Mouse (Mus musculus): ENCODE results near the gene Mfn2.
"Not testable (repeated sequence)": the region's sequence is repeated elsewhere in the genome, so short reads cannot be mapped to it uniquely, and the experiment has no call there.

Mfn2 gene

DNA sequence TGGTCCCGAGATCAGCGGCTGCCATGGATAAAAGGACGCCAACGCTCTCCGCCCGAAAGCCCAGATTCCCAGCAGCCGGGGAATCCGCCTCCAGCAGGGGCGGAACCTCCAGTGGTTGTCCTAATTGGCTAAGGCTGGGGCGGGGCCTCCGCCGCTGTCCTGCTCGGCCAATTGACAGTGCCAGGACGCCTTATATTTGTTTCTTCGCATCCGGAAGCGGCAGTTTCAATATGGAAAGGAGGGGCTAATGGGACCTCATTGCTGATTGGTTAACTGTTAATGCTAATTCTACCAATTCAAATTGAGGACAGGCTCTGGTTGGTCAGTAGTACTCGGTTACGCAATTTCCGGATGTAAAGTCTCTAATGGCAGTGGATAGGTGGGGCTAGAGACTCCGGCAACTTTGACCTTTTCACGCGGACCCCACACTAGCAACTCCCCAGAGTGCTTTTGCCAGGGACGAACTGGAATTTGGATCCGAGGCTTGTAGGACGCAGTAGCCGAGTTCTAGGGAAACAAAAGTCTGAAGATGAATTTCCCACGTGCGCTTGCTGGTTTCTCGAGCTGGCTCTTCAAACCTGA lies 36.0 kb downstream of the Mfn2 start, which contains the start of the genes Miip and Fv1:
Gene Miip (minus strand): TSS at position 367 of the 582 bp plus-strand sequence.
Gene Fv1 (plus strand): TSS at position 530 of the 582 bp plus-strand sequence.
- in situ Hi-C loops (cut with MboI; ENCODE audit: low sequenced_read_pairs): no loop called here

- in situ Hi-C loops (cut with MboI; ENCODE audit: low sequenced_read_pairs): no loop called here
Measured at GRCm38 (mm10) chr4:147867563-147868449, 36.7 kb downstream of the Mfn2 start.

DNA sequence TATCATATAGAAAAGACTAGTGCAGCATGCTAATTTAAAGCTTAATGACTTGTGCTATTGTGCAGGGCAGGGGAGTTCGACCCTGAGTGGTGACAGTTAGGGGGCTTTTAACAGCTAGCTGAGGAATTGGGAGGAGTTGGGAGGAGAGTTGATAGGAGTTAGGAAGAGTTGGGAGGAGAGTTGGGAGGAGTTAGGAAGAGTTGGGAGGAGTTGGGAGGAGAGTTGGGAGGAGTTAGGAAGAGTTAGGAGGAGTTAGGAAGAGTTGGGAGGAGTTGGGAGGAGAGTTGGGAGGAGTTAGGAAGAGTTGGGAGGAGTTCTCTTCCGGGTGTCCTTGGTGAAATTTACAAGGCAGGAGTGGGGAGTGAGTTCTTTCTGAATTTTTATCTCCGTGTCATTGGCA lies 37.7 kb downstream of the Mfn2 start:
- in situ Hi-C loops (cut with MboI; ENCODE audit: low sequenced_read_pairs): not testable (repeated sequence)

GRCm38 (mm10) chr4:147866056-147866455 lies 38.4 kb downstream of the Mfn2 start:
- in situ Hi-C loops (cut with MboI; ENCODE audit: low sequenced_read_pairs): no loop called here

GRCm38 (mm10) chr4:147865651-147866050 lies 38.9 kb downstream of the Mfn2 start:
- in situ Hi-C loops (cut with MboI; ENCODE audit: low sequenced_read_pairs): no loop called here

DNA sequence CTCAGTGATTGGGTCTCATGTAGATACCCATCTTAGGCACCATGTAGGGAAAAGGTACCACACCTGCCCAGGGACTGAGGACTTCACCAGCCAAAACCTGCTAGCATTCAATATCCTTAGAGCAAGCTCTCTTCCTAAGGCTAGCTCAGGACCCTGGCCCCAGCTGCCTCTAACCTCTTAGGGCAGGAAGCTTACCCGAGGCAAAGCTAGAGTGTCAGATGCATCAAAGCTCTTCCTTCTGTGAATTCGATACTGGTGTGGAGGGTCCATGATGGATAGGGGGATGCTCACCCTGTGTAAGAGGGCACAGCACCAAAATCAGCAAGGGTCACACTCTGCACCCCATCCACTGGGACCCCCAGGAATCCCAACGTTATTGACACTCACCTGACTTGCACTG lies 42.5 kb downstream of the Mfn2 start:
- in situ Hi-C loops (cut with MboI; ENCODE audit: low sequenced_read_pairs): no loop called here

DNA sequence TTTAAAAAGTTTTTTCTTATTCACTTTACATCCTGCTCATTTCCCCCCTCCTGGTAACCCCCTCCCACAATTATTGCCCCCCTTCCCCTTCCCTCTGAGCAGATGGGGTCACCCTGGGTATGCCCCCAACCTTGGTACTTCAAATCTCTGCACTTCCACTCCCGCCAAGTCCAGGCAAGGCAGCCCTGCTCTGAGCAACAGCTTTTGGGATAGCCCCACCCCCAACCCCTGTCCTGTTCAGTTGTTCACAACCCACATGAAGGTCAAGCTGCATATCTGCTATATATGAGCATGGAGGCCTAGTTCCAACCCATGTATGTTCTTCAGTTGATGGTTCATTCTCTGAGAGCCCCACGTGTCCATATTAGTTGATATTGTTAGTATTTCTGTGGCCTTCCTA lies 53.7 kb downstream of the Mfn2 start:
- in situ Hi-C loops (cut with MboI; ENCODE audit: low sequenced_read_pairs): no loop called here

DNA sequence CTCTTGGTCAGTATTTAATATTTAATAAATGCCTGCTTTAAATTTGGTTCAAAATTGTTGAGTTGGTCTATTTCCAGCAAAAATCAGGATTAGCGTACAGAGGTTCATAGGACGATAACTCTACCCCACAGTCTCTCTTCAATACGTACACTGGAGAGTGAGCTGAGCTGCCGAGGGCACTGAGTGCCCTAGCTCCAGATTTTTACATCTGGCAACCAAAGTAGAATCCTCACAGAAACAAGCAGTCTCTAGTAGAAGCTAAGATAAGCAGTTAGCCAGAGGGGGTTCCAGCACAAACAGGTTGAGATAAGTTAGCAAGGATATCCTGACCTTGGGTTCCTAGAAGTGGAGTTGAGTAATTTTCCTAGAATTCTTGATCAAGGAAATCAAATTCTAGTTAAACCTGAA lies 55.9 kb downstream of the Mfn2 start:
- in situ Hi-C loops (cut with MboI; ENCODE audit: low sequenced_read_pairs): no loop called here

- in situ Hi-C loops (cut with MboI; ENCODE audit: low sequenced_read_pairs): no loop called here
Measured at GRCm38 (mm10) chr4:147847614-147848583, 56.6 kb downstream of the Mfn2 start, which contains the start of gene Zfp933. TSS of gene Zfp933 (minus strand) at chr4:147848366.

DNA sequence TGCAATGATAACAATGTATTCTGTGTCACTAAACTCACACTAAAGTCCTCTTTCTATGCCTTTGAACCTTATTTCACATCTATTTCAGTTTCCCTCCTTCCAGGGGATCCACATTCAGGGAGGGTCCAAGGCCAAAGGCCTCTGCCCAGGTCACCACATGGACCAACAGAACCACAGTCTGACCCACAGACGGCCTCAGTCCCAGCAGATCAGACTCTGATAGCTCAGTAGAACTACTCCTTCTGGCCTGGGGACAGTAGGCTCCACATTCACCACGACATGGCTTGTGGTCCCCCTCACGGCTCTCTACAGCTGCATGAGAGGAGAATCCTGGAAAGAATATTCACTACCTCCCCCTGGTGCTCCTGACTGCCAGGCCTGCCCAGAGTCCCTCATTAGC lies 61.6 kb downstream of the Mfn2 start:
- in situ Hi-C loops (cut with MboI; ENCODE audit: low sequenced_read_pairs): no loop called here

DNA sequence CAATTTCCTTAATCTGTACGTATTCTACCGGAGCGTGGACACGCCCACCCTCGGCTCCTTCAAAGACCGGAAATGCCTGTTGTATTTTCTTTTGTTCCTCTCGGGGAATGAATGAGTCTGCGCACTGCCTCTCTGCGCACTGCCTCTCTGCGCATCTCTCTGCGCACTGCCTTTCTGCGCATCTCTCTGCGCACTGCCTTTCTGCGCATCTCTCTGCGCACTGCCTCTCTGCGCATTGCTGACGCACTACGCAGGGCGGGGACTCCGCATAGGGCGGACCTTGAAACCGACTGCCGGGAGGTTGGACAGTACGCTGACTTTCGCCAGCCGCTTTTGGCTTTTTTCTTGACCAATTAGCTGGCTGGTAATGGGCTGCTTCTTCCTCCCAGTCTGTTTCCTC lies 65.2 kb downstream of the Mfn2 start:
- in situ Hi-C loops (cut with MboI; ENCODE audit: low sequenced_read_pairs): not testable (repeated sequence)

DNA sequence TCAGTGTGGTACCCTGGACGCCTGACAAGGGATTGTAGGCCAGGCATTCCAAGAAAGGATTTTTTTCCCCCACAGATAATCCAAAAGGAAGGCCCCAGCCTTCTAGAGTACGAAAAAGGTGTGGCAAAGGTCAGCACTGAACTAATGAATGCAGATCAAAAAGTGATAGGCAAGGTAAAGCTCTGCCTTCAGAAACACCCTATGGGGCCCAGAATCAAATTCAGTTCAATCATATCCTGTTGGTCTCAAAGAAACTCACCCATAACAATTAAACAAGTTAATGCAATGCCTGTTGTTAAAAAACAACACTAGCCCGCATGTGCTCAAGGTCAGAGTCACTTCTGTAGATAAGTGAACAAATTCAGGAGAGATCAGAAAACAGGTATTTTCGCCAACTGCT lies 80.1 kb downstream of the Mfn2 start:
- in situ Hi-C loops (cut with MboI; ENCODE audit: low sequenced_read_pairs): no loop called here
